In the genomic region with DNA sequence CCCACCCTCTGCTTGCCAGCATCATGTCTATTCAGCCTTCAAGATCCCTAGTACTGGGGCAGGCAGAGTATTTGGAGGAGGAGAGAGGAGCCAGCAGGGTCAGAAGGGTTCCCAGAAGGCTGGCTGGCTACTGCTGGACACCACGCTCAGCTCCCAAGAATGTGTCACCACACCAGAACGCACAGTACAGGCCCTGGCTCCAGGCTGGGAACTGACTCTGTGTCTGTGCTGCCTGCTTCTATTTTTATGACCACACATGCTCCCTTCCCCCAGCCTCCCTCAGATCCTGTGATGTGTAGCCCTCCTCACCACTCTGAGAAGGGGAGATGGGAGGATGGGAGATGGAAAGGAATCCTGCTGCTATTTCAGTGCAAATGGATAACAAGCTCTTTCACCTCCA, we compare ENCODE assay signal across 8 mouse cellular contexts. TPM values are rescaled to one million over a fixed set of nuclear protein-coding genes. Genes with fewer than 3 reads are reported as not detected.
A peak's percentile ranks its signal among the peaks of the same experiment; 100 is the strongest.
DNase-seq lines count a peak whose midpoint lies in the region; ATAC-seq and TF ChIP-seq lines count a peak whose summit lies in the region.

No protein-coding gene starts in this region.

- no peak overlapping the region for H3K27ac ChIP-seq in hindbrain, embryonic 15.5 days (replicated peaks)
- H3K27ac ChIP-seq in hindbrain, embryonic 13.5 days, result no peak overlapping the region
- no peak overlapping the region for H3K27ac ChIP-seq in embryonic facial prominence, embryonic 14.5 days (replicated peaks; ENCODE audit: low read depth, low read length)
- no peak overlapping the region for H3K27ac ChIP-seq in intestine, embryonic 14.5 days (ENCODE audit: low read depth)

- 51% methylated on average over 2 of the region's 2 CpGs for WGBS in hindbrain, embryonic 15.5 days
- 79% methylated on average over 2 of the region's 2 CpGs for WGBS in hindbrain, embryonic 13.5 days
- 52% methylated on average over 2 of the region's 2 CpGs for WGBS in embryonic facial prominence, embryonic 14.5 days
- whole genome bisulfite sequencing in intestine, embryonic 14.5 days, result 36% methylated on average over 2 of the region's 2 CpGs

- H3K36me3 ChIP-seq in hindbrain, embryonic 15.5 days, result no peaks in the 10 kb centered on the region
- H3K36me3 ChIP-seq in hindbrain, embryonic 13.5 days, result no peaks in the 10 kb centered on the region
- no peaks in the 10 kb centered on the region for H3K36me3 ChIP-seq in embryonic facial prominence, embryonic 14.5 days (ENCODE audit: control insufficient read depth, insufficient read depth, low read length)
- no peaks in the 10 kb centered on the region for H3K36me3 ChIP-seq in intestine, embryonic 14.5 days (ENCODE audit: control insufficient read depth, insufficient read depth, low read length)

- ATAC-seq in hindbrain, embryonic 15.5 days (ENCODE audit: low FRiP score, low read depth), result peak; percentile 59; the same call in 1 of the 2 replicates
- no peak for ATAC-seq in hindbrain, embryonic 13.5 days (ENCODE audit: low FRiP score)
- peak; percentile 45 for ATAC-seq in Patski
- peak; percentile 78; the same call in 1 of the 2 replicates for ATAC-seq in embryonic facial prominence, embryonic 14.5 days (ENCODE audit: low read depth)
- peak; percentile 73; the same call in 1 of the 2 replicates for ATAC-seq in intestine, embryonic 14.5 days (replicated peaks; ENCODE audit: low FRiP score, low TSS enrichment, low read depth)

- DNase-seq in Patski (ENCODE audit: low read depth, low spot score), result no peak
- DNase-seq in embryonic facial prominence, embryonic 14.5 days (ENCODE audit: low spot score), result no peak
- DNase-seq in intestine, embryonic 14.5 days (ENCODE audit: low spot score), result no peak
- peak; percentile 66 for DNase-seq in lung, postnatal 14 days
- no peak for DNase-seq in layer of hippocampus, postnatal 25 days (ENCODE audit: extremely low spot score in 1 of 2, low spot score in 1 of 2)
- DNase-seq in spleen, postnatal 14 days (ENCODE audit: low spot score in 2 of 2), result no peak

- no peak for TF ChIP-seq CTCF in Patski (IDR thresholded peaks at IDR 0.05)

- no peaks in the 10 kb centered on the region for H3K9me3 ChIP-seq in hindbrain, embryonic 15.5 days
- no peaks in the 10 kb centered on the region for H3K9me3 ChIP-seq in hindbrain, embryonic 13.5 days
- H3K9me3 ChIP-seq in embryonic facial prominence, embryonic 14.5 days (ENCODE audit: control insufficient read depth, low read length), result no peaks in the 10 kb centered on the region
- H3K9me3 ChIP-seq in intestine, embryonic 14.5 days (ENCODE audit: control insufficient read depth, low read length), result no peaks in the 10 kb centered on the region

- CTCF ChIA-PET in Patski (lab: Charles Lee), result interaction anchor here (1.0 to 2.1 kb wide), 2 partner anchors 34 to 61 kb away, joined by 3 to 5 read pairs; no protein-coding TSS in a partner anchor

- POLR2A ChIA-PET in Patski (lab: Charles Lee), result interaction anchor here (0.8 to 1.0 kb wide), 3 partner anchors 18 to 34 kb away, joined by 3 to 5 read pairs (median 3); no protein-coding TSS in a partner anchor

- no peaks in the 10 kb centered on the region for H3K4me1 ChIP-seq in hindbrain, embryonic 15.5 days (replicated peaks)
- no peaks in the 10 kb centered on the region; the same call in 1 of the 2 replicates for H3K4me1 ChIP-seq in hindbrain, embryonic 13.5 days (replicated peaks)
- H3K4me1 ChIP-seq in embryonic facial prominence, embryonic 14.5 days (ENCODE audit: control insufficient read depth, insufficient read depth, low read length), result no peaks in the 10 kb centered on the region
- H3K4me1 ChIP-seq in intestine, embryonic 14.5 days (replicated peaks; ENCODE audit: control insufficient read depth, insufficient read depth, low read length), result peaks cover 27% of the 10 kb centered on the region; the same call in 1 of the 2 replicates

- H3K4me3 ChIP-seq in hindbrain, embryonic 15.5 days, result no peak overlapping the region
- no peak overlapping the region for H3K4me3 ChIP-seq in hindbrain, embryonic 13.5 days
- H3K4me3 ChIP-seq in embryonic facial prominence, embryonic 14.5 days (ENCODE audit: low read depth, low read length), result no peak overlapping the region
- no peak overlapping the region for H3K4me3 ChIP-seq in intestine, embryonic 14.5 days (ENCODE audit: low read depth, low read length)

- H3K4me2 ChIP-seq in hindbrain, embryonic 15.5 days, result no peak overlapping the region
- H3K4me2 ChIP-seq in hindbrain, embryonic 13.5 days, result no peak overlapping the region
- H3K4me2 ChIP-seq in embryonic facial prominence, embryonic 14.5 days (ENCODE audit: low read depth, low read length), result no peak overlapping the region
- no peak overlapping the region for H3K4me2 ChIP-seq in intestine, embryonic 14.5 days (ENCODE audit: low read length)

- in situ Hi-C loops in Patski (cut with MboI; ENCODE audit: low pct_unique_long_range_greater_than_20kb), result loop anchor here (5.0 kb wide), 2 partner anchors 33 to 47 kb away; no protein-coding TSS in a partner anchor

- H3K9ac ChIP-seq in hindbrain, embryonic 15.5 days, result no peak overlapping the region
- no peak overlapping the region for H3K9ac ChIP-seq in hindbrain, embryonic 13.5 days
- H3K9ac ChIP-seq in embryonic facial prominence, embryonic 14.5 days (ENCODE audit: low read depth, low read length), result no peak overlapping the region
- no peak overlapping the region for H3K9ac ChIP-seq in intestine, embryonic 14.5 days (ENCODE audit: low read length)

- H3K27me3 ChIP-seq in hindbrain, embryonic 15.5 days, result no peaks in the 10 kb centered on the region
- H3K27me3 ChIP-seq in hindbrain, embryonic 13.5 days, result no peaks in the 10 kb centered on the region
- no peaks in the 10 kb centered on the region for H3K27me3 ChIP-seq in Patski
- no peaks in the 10 kb centered on the region for H3K27me3 ChIP-seq in embryonic facial prominence, embryonic 14.5 days (replicated peaks; ENCODE audit: control insufficient read depth, insufficient read depth, low read length)
- H3K27me3 ChIP-seq in intestine, embryonic 14.5 days (replicated peaks; ENCODE audit: control insufficient read depth, insufficient read depth, low read length), result no peaks in the 10 kb centered on the region

RNA-seq across cellular contexts. Expression of a gene that starts 20.8 kb away (rescaled TPM):
- 13.5 and 13.7 TPM in 2 replicates for polyA plus RNA-seq in hindbrain, embryonic 15.5 days (2015; fragmentation: Nextera tagmentation; extraction: Ambion mirVana)
- polyA plus RNA-seq in hindbrain, embryonic 13.5 days (2015; fragmentation: Nextera tagmentation; extraction: Ambion mirVana), result 8.4 and 9.2 TPM in 2 replicates
- 0.21 TPM for polyA plus RNA-seq in Patski (2021)
- 2.3 and 4.6 TPM in 2 replicates for polyA plus RNA-seq in embryonic facial prominence, embryonic 14.5 days (2014; fragmentation: Nextera tagmentation; extraction: Ambion mirVana)
- polyA plus RNA-seq in intestine, embryonic 14.5 days (2014; fragmentation: Nextera tagmentation; extraction: Ambion mirVana), result 96.5 and 103 TPM in 2 replicates
- 1 to 10 TPM; 1.0 to 1.9 TPM for total RNA-seq in layer of hippocampus, postnatal 25 days (2021)
